Mouse (Mus musculus) liver, embryonic 13.5 days (tissue): Measurements from ENCODE around the gene Eif2b2. TPM values are rescaled to one million over a fixed set of nuclear protein-coding genes. Genes with fewer than 3 reads are reported as not detected.
A peak's percentile ranks its signal among the peaks of the same experiment; 100 is the strongest.

Source experiments
- ATAC-seq: fragments of 200-750 bp; cut with Nextera tagmentation; 2 replicates; pipeline ENCODE4 v1.8.0; 2017; ENCODE audit warnings: low read depth, mild to moderate bottlenecking, moderate number of reproducible peaks, moderate library complexity
- DNase-seq: peaks from one replicate; pipeline ENCODE4 v3.0.0; 2022
- H3K27ac ChIP-seq: fragments of 300-500 bp; sonication (generic); 2 replicates; pipeline ENCODE4 v1.5.1; 2015; ENCODE audit warnings: moderate library complexity, mild to moderate bottlenecking, inconsistent platforms
- H3K27me3 ChIP-seq: fragments of 300-500 bp; sonication (generic); 2 replicates; pipeline ENCODE4 v1.6.1; 2015; ENCODE audit warnings: mild to moderate bottlenecking, inconsistent platforms
- H3K36me3 ChIP-seq: fragments of 300-500 bp; sonication (generic); 2 replicates; pipeline ENCODE4 v1.6.1; 2015; ENCODE audit warnings: mild to moderate bottlenecking, inconsistent platforms
- H3K4me1 ChIP-seq: fragments of 300-500 bp; sonication (generic); replicated peaks from 2 replicates; pipeline ENCODE4 v1.6.1; 2015; ENCODE audit warnings: inconsistent platforms
- H3K4me2 ChIP-seq: fragments of 300-500 bp; sonication (generic); 2 replicates; pipeline ENCODE4 v1.6.1; 2015; ENCODE audit warnings: inconsistent platforms, mild to moderate bottlenecking, moderate library complexity
- H3K4me3 ChIP-seq: fragments of 300-500 bp; sonication (generic); replicated peaks from 2 replicates; pipeline ENCODE4 v1.5.1; 2015; ENCODE audit warnings: mild to moderate bottlenecking, inconsistent platforms
- H3K9ac ChIP-seq: fragments of 300-500 bp; sonication (generic); 2 replicates; pipeline ENCODE4 v1.6.1; 2015; ENCODE audit warnings: mild to moderate bottlenecking, inconsistent platforms
- H3K9me3 ChIP-seq: fragments of 300-500 bp; sonication (generic); replicated peaks from 2 replicates; pipeline ENCODE4 v1.6.1; 2016; ENCODE audit warnings: inconsistent platforms
- whole genome bisulfite sequencing: fragments of 180-500 bp; shearing (Covaris S2); methylation state at CpG from one replicate; pipeline ENCODE4 v1.1.7; 2015; ENCODE audit not compliant: insufficient replicate concordance; 5-methylcytosine and 5-hydroxymethylcytosine counted together
- polyA plus RNA-seq: library from polyadenylated mRNA; unstranded; fragments of >200 nt; fragmentation: Nextera tagmentation; extraction: Ambion mirVana; gene quantifications from 2 replicates; pipeline ENCODE4 v1.2.1, GENCODE M21; 2015

Eif2b2 gene
- polyA plus RNA-seq, 1 experiment from 2014 or later = 49.4 TPM

DNA sequence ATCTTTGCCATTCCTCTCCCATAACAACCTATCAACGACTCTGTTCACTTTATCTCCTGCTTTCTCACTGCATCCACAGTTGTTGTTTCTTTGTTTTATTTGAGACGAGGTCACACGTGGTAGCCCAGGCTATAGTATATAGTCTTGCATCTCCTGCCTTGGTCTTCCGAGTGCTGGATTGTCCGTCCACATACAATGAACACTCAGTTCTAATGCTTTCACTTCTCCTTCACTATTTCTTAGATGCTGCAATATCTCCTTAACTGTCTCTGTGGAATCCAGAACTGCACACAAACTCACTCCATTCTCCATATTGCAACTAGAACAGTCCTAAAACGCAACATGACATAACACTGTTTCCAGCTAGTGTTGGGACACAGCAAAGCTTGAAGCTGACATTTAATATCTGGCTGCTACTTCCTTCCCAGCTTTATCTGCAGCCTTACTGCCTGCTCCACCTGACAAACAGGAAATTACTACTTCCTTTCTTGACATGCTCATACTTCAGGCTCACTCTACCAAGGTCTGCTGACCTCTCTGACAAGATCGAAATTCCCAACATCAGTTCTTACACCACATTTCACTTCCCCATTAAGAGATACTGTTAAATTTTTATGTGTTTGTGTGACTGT, 37.8 kb downstream of the Eif2b2 start:
- 20% methylated on average over 7 of the region's 7 CpGs for WGBS
- H3K4me3 ChIP-seq = no peak overlapping the region
- peak overlapping the region; percentile 59; the same call in 1 of the 2 replicates for H3K27ac ChIP-seq
- H3K4me2 ChIP-seq = no peak overlapping the region
- ATAC-seq (peak; percentile 47; the same call in 1 of the 2 replicates), DNase-seq (no peak)
- no peak overlapping the region for H3K9ac ChIP-seq
- peaks cover 21% of the 10 kb centered on the region for H3K4me1 ChIP-seq
- H3K27me3 ChIP-seq = no peaks in the 10 kb centered on the region
- no peaks in the 10 kb centered on the region for H3K9me3 ChIP-seq
- no peaks in the 10 kb centered on the region for H3K36me3 ChIP-seq

DNA sequence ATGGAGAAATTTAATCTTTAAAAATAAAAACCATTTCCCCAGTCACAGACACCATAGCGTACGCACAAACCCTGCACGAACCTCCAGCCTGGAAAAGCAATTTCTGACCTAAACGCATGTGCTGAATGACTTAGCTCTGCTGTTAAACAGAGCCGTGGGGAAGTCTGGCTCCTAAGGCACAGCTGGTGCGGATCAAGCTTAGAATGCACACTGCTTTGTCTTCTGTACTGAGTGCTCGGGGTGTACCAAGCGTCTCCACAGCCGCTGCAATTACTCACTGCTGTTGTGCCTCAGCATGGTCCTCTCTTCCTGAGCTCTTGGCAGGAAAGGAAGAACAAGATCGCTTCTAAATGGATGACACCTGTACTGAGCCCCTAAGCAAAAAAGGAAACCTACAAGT, 43.2 kb downstream of the Eif2b2 start:
- no peak for ATAC-seq
- no peaks in the 10 kb centered on the region for H3K27me3 ChIP-seq
- WGBS = 73% methylated on average over 10 of the region's 10 CpGs
- H3K27ac ChIP-seq = no peak overlapping the region
- no peaks in the 10 kb centered on the region for H3K9me3 ChIP-seq
- H3K4me2 ChIP-seq = no peak overlapping the region
- DNase-seq = no peak
- no peaks in the 10 kb centered on the region for H3K36me3 ChIP-seq
- no peak overlapping the region for H3K4me3 ChIP-seq
- peaks cover 6% of the 10 kb centered on the region; the same call in 1 of the 2 replicates for H3K4me1 ChIP-seq
- H3K9ac ChIP-seq = no peak overlapping the region

DNA sequence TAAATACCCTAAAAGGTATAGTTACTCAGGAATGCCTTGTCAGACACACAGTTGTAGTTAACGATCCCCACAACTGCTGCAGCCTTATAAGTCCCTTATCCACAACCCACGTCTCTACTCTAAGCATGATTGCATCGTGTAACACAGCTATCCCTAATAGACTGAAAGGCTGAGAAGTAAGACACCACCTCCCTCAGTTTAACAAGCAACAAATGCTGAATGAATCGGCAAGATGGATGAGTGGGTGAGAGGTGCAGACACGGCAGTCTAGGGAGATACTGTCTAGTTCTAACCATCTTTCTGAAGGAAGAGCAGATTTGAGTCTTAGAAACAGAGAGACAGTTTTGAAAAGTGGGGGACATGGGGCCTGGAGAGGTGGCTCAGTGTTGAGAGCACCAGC, 43.9 kb downstream of the Eif2b2 start:
- Histone ChIP-seq H3K4me1 (0 out of 2 replicates have a peak, but pooled peaks cover under 1% of the 10 kb centered on the region), H3K4me3 (no peak overlapping the region), H3K27ac (no peak overlapping the region), H3K9me3 (no peaks in the 10 kb centered on the region), H3K27me3 (no peaks in the 10 kb centered on the region), H3K36me3 (no peaks in the 10 kb centered on the region), H3K9ac (no peak overlapping the region), H3K4me2 (no peak overlapping the region)
- 58% methylated on average over 5 of the region's 5 CpGs for WGBS
- ATAC-seq (no peak), DNase-seq (no peak)

DNA sequence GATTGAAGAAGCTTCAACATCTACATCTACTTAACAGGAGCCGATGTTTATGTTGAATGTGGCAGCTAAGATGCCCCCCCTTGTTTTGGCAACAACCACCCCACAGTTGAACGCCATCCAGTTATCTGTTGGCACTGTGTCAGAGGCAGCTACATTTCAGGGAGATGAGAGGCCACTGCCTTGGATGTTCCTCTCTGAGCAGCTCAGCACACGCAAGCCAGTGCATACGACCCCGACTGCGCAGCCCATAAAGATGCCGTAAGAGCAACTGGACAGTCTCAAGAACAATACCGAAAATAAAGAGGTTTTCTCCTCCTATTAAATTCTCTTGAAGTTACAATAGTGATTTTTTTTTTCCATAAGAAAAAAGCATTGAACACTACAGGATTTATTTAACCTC, 45.2 kb downstream of the Eif2b2 start:
- no peaks in the 10 kb centered on the region for H3K4me1 ChIP-seq
- WGBS = 85% methylated on average over 8 of the region's 8 CpGs
- peaks cover 6% of the 10 kb centered on the region; the same call in 1 of the 2 replicates for H3K36me3 ChIP-seq
- H3K4me2 ChIP-seq = no peak overlapping the region
- no peaks in the 10 kb centered on the region for H3K9me3 ChIP-seq
- no peak overlapping the region for H3K9ac ChIP-seq
- H3K27ac ChIP-seq = no peak overlapping the region
- H3K4me3 ChIP-seq = no peak overlapping the region
- H3K27me3 ChIP-seq = no peaks in the 10 kb centered on the region
- ATAC-seq = no peak
- no peak for DNase-seq

DNA sequence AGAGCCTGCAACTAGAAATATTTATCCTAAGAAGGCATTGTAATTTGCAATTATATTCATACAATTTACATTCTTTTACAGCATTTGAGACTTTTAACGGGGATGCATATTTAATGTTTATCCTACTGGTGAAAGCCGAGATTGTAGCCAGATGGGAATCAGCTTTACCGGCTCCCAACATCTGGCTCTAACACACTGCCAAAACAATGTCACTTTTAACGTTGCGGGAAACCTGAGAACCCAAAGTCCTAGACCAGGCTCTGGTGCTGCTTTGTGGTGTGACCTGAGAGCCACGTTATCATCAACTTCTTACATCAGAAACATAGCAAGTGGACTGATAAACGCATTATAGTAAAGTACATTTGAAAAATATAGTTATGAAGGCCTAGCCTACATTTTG, 45.7 kb downstream of the Eif2b2 start:
- peaks cover 2% of the 10 kb centered on the region; the same call in 1 of the 2 replicates for H3K4me1 ChIP-seq
- WGBS = 70% methylated on average over 7 of the region's 7 CpGs
- no peak overlapping the region for H3K27ac ChIP-seq
- no peak overlapping the region for H3K9ac ChIP-seq
- H3K4me3 ChIP-seq = no peak overlapping the region
- no peaks in the 10 kb centered on the region for H3K9me3 ChIP-seq
- ATAC-seq (no peak), DNase-seq (no peak)
- H3K4me2 ChIP-seq = no peak overlapping the region
- H3K36me3 ChIP-seq = peaks cover 6% of the 10 kb centered on the region; the same call in 1 of the 2 replicates
- H3K27me3 ChIP-seq = no peaks in the 10 kb centered on the region

DNA sequence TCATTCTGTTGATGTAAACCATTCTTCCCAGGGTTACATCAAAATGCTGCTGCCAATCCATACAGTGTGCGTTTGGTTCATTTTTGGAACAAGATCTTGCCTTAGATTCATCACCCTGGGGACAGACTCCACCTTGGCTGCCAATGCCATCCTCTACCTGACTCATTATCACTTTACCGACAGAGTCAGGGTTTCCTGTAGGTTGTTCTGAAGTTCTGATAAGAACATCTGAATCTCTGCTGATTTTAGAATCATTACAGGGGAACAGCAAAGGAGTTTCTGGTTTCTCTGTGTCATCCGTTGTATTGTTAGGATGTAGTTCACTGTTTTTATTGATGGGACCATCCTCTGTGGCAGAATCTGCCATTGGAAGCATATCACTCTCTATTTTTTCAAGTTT, 47.0 kb downstream of the Eif2b2 start:
- Histone ChIP-seq H3K4me1 (peaks cover 13% of the 10 kb centered on the region), H3K9me3 (no peaks in the 10 kb centered on the region), H3K9ac (no peak overlapping the region), H3K27ac (no peak overlapping the region), H3K4me2 (no peak overlapping the region), H3K27me3 (no peaks in the 10 kb centered on the region), H3K36me3 (peaks cover 6% of the 10 kb centered on the region; the same call in 1 of the 2 replicates), H3K4me3 (no peak overlapping the region)
- ATAC-seq (no peak), DNase-seq (no peak)
- WGBS = 60% methylated on average over 3 of the region's 3 CpGs

DNA sequence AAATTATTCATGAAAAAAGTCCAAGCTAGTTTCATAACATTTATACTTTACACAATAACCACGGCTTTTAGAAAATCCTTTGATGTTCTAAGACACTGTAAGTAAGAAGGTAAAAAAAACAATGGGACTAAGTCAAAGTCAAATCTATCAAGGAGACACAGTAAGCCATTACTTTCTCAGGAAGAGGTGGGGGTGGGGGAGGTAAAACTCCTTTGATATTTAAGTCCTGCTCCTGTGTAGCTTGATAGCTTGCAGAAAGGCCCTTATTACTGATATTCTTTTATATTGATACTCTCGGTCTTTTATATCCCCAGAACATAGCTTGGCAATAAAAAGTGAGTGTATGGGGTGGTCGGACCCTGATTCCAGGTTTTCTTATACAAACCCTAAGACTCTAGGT, 50.5 kb downstream of the Eif2b2 start:
- no peak overlapping the region for H3K27ac ChIP-seq
- WGBS = 50% methylated on average over 3 of the region's 3 CpGs
- peaks cover 13% of the 10 kb centered on the region for H3K36me3 ChIP-seq
- no peaks in the 10 kb centered on the region for H3K27me3 ChIP-seq
- DNase-seq = no peak
- H3K4me3 ChIP-seq = peak overlapping the region; percentile 71
- no peak for ATAC-seq
- peaks cover 3% of the 10 kb centered on the region; the same call in 1 of the 2 replicates for H3K9me3 ChIP-seq
- H3K9ac ChIP-seq = peak overlapping the region; percentile 75
- H3K4me1 ChIP-seq = peaks cover 34% of the 10 kb centered on the region
- peak overlapping the region; percentile 72 for H3K4me2 ChIP-seq

DNA sequence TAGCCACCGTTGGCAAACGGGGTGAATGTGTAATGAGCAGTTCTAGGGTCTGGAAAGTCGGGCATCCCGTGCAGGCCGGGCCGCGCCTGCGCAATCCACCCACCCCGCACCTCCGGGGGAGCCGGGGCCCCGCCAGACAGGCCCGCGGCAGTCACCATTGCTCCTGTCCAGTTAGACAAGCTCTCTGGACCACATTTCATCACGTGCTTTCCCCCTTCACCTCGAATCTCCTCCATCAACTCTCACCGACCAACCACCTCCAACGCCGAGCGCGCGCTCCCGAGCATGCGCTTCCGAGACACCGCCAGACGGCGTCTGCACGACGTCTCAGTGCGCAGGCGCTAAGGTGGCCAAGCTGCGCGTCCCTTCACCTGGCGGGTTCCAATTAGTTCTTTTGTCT, 51.0 kb downstream of the Eif2b2 start, which contains the start of gene Mlh3:
Gene Mlh3 (minus strand): TSS at position 281 of the 400 bp plus-strand sequence.
- peak within 1 kb of the TSS; percentile 70 for H3K27ac ChIP-seq
- peak; percentile 88 for ATAC-seq
- peak within 1 kb of the TSS; percentile 71 for H3K4me3 ChIP-seq
- H3K36me3 ChIP-seq = peaks cover 17% of the 10 kb centered on the region
- no peaks in the 10 kb centered on the region for H3K27me3 ChIP-seq
- peak; percentile 77 for DNase-seq
- WGBS = 1% methylated on average over 35 of the region's 35 CpGs
- peak within 1 kb of the TSS; percentile 72 for H3K4me2 ChIP-seq
- peak within 1 kb of the TSS; percentile 75 for H3K9ac ChIP-seq
- H3K4me1 ChIP-seq = peaks cover 34% of the 10 kb centered on the region
- peaks cover 5% of the 10 kb centered on the region; the same call in 1 of the 2 replicates for H3K9me3 ChIP-seq

DNA sequence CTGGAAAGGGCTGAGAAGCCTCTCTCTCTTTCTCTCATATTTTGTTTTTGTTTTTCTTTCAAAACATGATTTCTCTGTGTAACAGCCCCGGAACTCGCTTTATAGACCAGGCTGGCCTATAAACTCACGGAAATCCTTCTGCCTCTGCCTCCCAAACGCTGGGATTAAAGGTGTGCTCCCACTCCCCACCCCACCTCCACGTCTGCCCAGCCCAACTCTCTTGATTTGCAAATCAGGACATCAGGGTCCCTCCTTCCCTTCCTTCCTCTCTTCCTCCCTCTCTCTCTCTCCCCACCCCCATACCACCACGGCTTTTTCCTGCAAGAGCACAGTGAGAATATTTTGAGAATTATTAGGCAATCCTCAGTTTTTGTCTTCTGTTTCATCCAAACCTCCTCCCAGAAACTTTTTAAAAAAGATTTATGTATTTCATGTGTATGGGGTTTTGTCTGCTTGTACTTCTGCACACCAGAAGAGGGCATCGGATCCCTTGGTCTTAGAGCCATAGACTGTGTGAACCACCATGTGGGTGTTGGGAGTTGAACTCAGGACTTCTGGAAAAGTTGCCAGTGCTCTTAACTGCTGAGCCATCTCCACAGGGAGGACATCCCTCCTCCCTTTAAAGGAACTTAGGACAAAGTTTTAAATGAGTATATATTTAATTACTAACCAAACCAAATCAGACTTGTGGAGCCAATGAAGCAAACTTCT, 52.0 kb downstream of the Eif2b2 start:
- H3K27ac ChIP-seq = 0 out of 2 replicates have a peak overlapping the region, but pooled peaks have one; percentile 11

DNA sequence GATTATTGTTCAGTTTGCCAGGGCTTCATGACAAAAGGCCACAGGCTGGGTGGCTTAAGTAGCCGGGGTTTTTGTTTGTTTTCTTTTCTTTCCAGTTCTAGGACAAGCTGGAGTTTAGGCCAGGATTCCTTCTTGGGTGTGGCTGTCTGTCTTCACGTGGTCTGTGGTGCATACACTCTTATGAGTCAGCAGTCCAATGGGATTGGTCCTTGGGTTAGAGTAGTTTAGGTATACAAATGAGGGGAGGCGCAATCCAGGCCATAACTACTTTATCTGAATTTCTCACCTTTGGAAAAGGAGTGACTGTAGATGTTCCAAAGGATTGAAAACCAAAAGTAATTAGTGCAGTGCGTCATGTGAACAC, 52.5 kb downstream of the Eif2b2 start:
- Histone ChIP-seq H3K36me3 (peaks cover 24% of the 10 kb centered on the region), H3K27me3 (no peaks in the 10 kb centered on the region), H3K4me1 (peaks cover 34% of the 10 kb centered on the region), H3K9ac (no peak overlapping the region), H3K9me3 (peaks cover 5% of the 10 kb centered on the region; the same call in 1 of the 2 replicates), H3K4me2 (no peak overlapping the region), H3K4me3 (no peak overlapping the region), H3K27ac (0 out of 2 replicates have a peak overlapping the region, but pooled peaks have one; percentile 11)
- WGBS = 58% methylated on average over 4 of the region's 4 CpGs
- DNase-seq (no peak), ATAC-seq (peak; percentile 57; the same call in 1 of the 2 replicates)

More for the DNA sequence above, 52.0 kb downstream of the Eif2b2 start:
- Histone ChIP-seq H3K9me3 (peaks cover 5% of the 10 kb centered on the region; the same call in 1 of the 2 replicates), H3K4me3 (no peak overlapping the region), H3K4me1 (peaks cover 34% of the 10 kb centered on the region), H3K36me3 (peaks cover 22% of the 10 kb centered on the region), H3K27me3 (no peaks in the 10 kb centered on the region), H3K9ac (no peak overlapping the region), H3K4me2 (peak overlapping the region; percentile 72; the same call in 1 of the 2 replicates)
- 56% methylated on average over 7 of the region's 7 CpGs for WGBS
- no peak for DNase-seq
- ATAC-seq = 0 out of 2 replicates have a peak, but pooled peaks have one; percentile 29

DNA sequence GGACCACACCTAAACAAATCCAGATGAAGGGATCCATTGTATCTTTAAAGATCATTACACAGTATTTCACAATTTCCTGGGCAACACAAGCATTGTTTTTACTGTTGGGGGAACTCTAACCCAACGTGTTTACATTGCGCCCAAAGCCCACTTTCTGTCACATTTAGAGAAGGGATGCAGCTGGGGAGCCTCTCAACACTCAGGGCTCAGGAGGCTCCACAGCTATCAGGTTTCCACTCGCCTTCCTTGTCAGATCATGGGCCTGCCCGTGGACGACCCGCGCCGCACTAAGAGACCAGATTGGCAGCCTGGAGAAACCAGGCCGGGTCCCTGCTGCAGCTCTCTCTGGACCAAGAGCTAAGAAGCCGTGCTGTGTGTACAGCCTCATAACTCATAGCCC, 54.2 kb downstream of the Eif2b2 start:
- no peak for ATAC-seq
- 77% methylated on average over 10 of the region's 10 CpGs for WGBS

More for the DNA sequence above, 54.2 kb downstream of the Eif2b2 start:
- Histone ChIP-seq H3K4me2 (no peak overlapping the region), H3K4me3 (no peak overlapping the region), H3K27ac (0 out of 2 replicates have a peak overlapping the region, but pooled peaks have one; percentile 20), H3K4me1 (peaks cover 43% of the 10 kb centered on the region), H3K27me3 (no peaks in the 10 kb centered on the region), H3K36me3 (peaks cover 28% of the 10 kb centered on the region), H3K9me3 (peaks cover 5% of the 10 kb centered on the region; the same call in 1 of the 2 replicates), H3K9ac (no peak overlapping the region)
- DNase-seq = no peak
